ENCODE assay signal across 26 mouse cellular contexts in genomic region chr4:70261315-70261714, GRCm38 (mm10).
DNase-seq lines count a peak whose midpoint lies in the region; ATAC-seq and TF ChIP-seq lines count a peak whose summit lies in the region.
"Had no signal": no experiment of that assay in that cellular context is flagged by ENCODE, and none has a peak within 500 bp of the region (broad histone marks: within the 10 kb centered on the region; RNA-seq: fewer than 3 reads in every experiment).

No protein-coding gene starts in this region.

- H3K36me3 ChIP-seq in liver, embryonic 12.5 days: peaks cover 51% of the 10 kb centered on the region
- H3K36me3 ChIP-seq in liver, postnatal 0 days (replicated peaks; ENCODE audit: insufficient read depth, low read length): peaks cover 13% of the 10 kb centered on the region
- H3K36me3 ChIP-seq in forebrain, embryonic 12.5 days (replicated peaks): peaks cover 46% of the 10 kb centered on the region

- WGBS in liver, embryonic 12.5 days (ENCODE audit: insufficient replicate concordance): 36% methylated on average over 5 of the region's 5 CpGs
- WGBS in liver, postnatal 0 days (ENCODE audit: insufficient replicate concordance): 54% methylated on average over 5 of the region's 5 CpGs
- whole genome bisulfite sequencing in forebrain, embryonic 12.5 days: 85% methylated on average over 5 of the region's 5 CpGs
- WGBS in lung, adult 2 months: 89% methylated on average over 5 of the region's 5 CpGs

- TF ChIP-seq EP300 in liver, postnatal 0 days (IDR thresholded peaks at IDR 0.05; ENCODE audit: low read depth): no peak

- peak; percentile 91 for ATAC-seq in liver, embryonic 12.5 days
- ATAC-seq in liver, postnatal 0 days: peak; percentile 27; the same call in 1 of the 2 replicates
- no peak for ATAC-seq in forebrain, embryonic 12.5 days (ENCODE audit: low FRiP score)
- ATAC-seq: hindbrain, embryonic 16.5 days; midbrain, embryonic 13.5 days; Patski had no signal

- H3K4me2 ChIP-seq in liver, embryonic 12.5 days: peak overlapping the region; percentile 34
- H3K4me2 ChIP-seq in liver, postnatal 0 days (ENCODE audit: low read depth, low read length): no peak overlapping the region
- H3K4me2 ChIP-seq in forebrain, embryonic 12.5 days: no peak overlapping the region
- H3K4me2 ChIP-seq: lung, embryonic 15.5 days; midbrain, embryonic 13.5 days; neural tube, embryonic 13.5 days had no signal

- DNase-seq in cerebellum, adult 9-10 months: peak; percentile 20
- no peak for DNase-seq in cerebellum, adult 18-20 months
- peak; percentile 47 for DNase-seq in c-Kit-positive CD71-positive TER-119-positive erythroid progenitor cells, embryonic 14.5 days (ENCODE audit: low spot score)
- no peak for DNase-seq in liver, postnatal 0 days
- no peak for DNase-seq in lung, adult 2 months
- no peak for DNase-seq in cerebellum, adult 8-10 months
- DNase-seq: adrenal gland, postnatal 10 days; cerebellum, adult 9-11 months; heart, postnatal 14 days; kidney, adult 9 months; kidney, postnatal 14 days; lung, postnatal 36 days; right cerebral cortex, postnatal 4 days; thymus, adult 18-20 months; thymus, postnatal 25 days had no signal

- peak overlapping the region; percentile 48 for H3K27ac ChIP-seq in liver, embryonic 12.5 days
- H3K27ac ChIP-seq in liver, postnatal 0 days (ENCODE audit: low read depth): no peak overlapping the region
- H3K27ac ChIP-seq in forebrain, embryonic 12.5 days: no peak overlapping the region
- H3K27ac ChIP-seq: lung, embryonic 15.5 days; midbrain, embryonic 13.5 days; neural tube, embryonic 13.5 days; stomach, postnatal 0 days had no signal

- no peak overlapping the region for H3K9ac ChIP-seq in liver, embryonic 12.5 days
- no peak overlapping the region for H3K9ac ChIP-seq in liver, postnatal 0 days (replicated peaks)
- H3K9ac ChIP-seq in forebrain, embryonic 12.5 days: no peak overlapping the region
- H3K9ac ChIP-seq: lung, embryonic 15.5 days; midbrain, embryonic 13.5 days; neural tube, embryonic 13.5 days had no signal

- H3K4me3 ChIP-seq in liver, embryonic 12.5 days: no peak overlapping the region
- no peak overlapping the region for H3K4me3 ChIP-seq in liver, postnatal 0 days (ENCODE audit: low read depth, low read length)
- H3K4me3 ChIP-seq in forebrain, embryonic 12.5 days (replicated peaks): no peak overlapping the region
- H3K4me3 ChIP-seq in lung, adult 2 months (replicated peaks; ENCODE audit: extremely low read depth, low read depth, low read length): no peak overlapping the region
- H3K4me3 ChIP-seq: erythroblast, embryonic 14.5 days; lung, embryonic 15.5 days; megakaryocyte, embryonic 14.5 days; midbrain, embryonic 13.5 days; neural tube, embryonic 13.5 days had no signal

- TF ChIP-seq POLR2A in lung, adult 2 months (IDR thresholded peaks at IDR 0.05; ENCODE audit: borderline replicate concordance, extremely low read depth, low read depth, low read length): no peak

- peaks cover 28% of the 10 kb centered on the region for H3K4me1 ChIP-seq in liver, embryonic 12.5 days
- peaks cover 2% of the 10 kb centered on the region; the same call in 1 of the 2 replicates for H3K4me1 ChIP-seq in liver, postnatal 0 days (ENCODE audit: insufficient read depth)
- H3K4me1 ChIP-seq in forebrain, embryonic 12.5 days: peaks cover 5% of the 10 kb centered on the region; the same call in 1 of the 2 replicates
- no peaks in the 10 kb centered on the region for H3K4me1 ChIP-seq in lung, adult 2 months (ENCODE audit: control insufficient read depth, insufficient read depth, low read length)
- H3K4me1 ChIP-seq: lung, embryonic 15.5 days had no signal

- H3K27me3 ChIP-seq in liver, embryonic 12.5 days (replicated peaks): no peaks in the 10 kb centered on the region
- H3K27me3 ChIP-seq in liver, postnatal 0 days (ENCODE audit: insufficient read depth, low read length): no peaks in the 10 kb centered on the region
- H3K27me3 ChIP-seq in forebrain, embryonic 12.5 days: no peaks in the 10 kb centered on the region
- H3K27me3 ChIP-seq: CH12.LX; lung, embryonic 15.5 days; megakaryocyte, embryonic 14.5 days; midbrain, embryonic 13.5 days; neural tube, embryonic 13.5 days; Patski had no signal

- TF ChIP-seq CTCF in liver, postnatal 0 days (IDR thresholded peaks at IDR 0.05; ENCODE audit: low read depth): no peak
- no peak for TF ChIP-seq CTCF in lung, adult 2 months (IDR thresholded peaks at IDR 0.05; ENCODE audit: insufficient read depth, low read length)

- H3K9me3 ChIP-seq in liver, embryonic 12.5 days (replicated peaks): no peaks in the 10 kb centered on the region
- H3K9me3 ChIP-seq in liver, postnatal 0 days (ENCODE audit: low read length): no peaks in the 10 kb centered on the region
- no peaks in the 10 kb centered on the region for H3K9me3 ChIP-seq in forebrain, embryonic 12.5 days
- H3K9me3 ChIP-seq: lung, embryonic 15.5 days; megakaryocyte, embryonic 14.5 days; midbrain, embryonic 13.5 days; neural tube, embryonic 13.5 days had no signal

Comparison
In these comparisons a context has a peak if more than half of its experiments do, and no peak if none do; other contexts are left out.
1. DNase-seq: peak in cerebellum, adult 9-10 months (single experiment) and c-Kit-positive CD71-positive TER-119-positive erythroid progenitor cells, embryonic 14.5 days (single experiment); none in cerebellum, adult 18-20 months (0 of 2), liver, postnatal 0 days (single experiment), lung, adult 2 months (single experiment) and cerebellum, adult 8-10 months (single experiment).